Mouse (Mus musculus) adrenal gland, postnatal 0 days (tissue): Measurements from ENCODE around the gene Rack1. TPM values are rescaled to one million over a fixed set of nuclear protein-coding genes. Genes with fewer than 3 reads are reported as not detected.

Experiments used
- polyA plus RNA-seq: library from polyadenylated mRNA; unstranded; fragments of >200 nt; fragmentation: Nextera tagmentation; extraction: Ambion mirVana; gene quantifications from 2 replicates; pipeline ENCODE4 v1.2.1, GENCODE M21; 2015

Rack1 gene
- polyA plus RNA-seq = 472 and 563 TPM in 2 replicates

GRCm38 (mm10) chr11:48799921-48800701 lies at the start of gene Rack1:
TSS of gene Rack1 (plus strand) at chr11:48800332.

GRCm38 (mm10) chr11:48816800-48817665 lies 16.9 kb downstream of the Rack1 start, which contains the start of gene Trim41:
TSS of gene Trim41 (minus strand) at chr11:48817353.

GRCm38 (mm10) chr11:48825979-48826751 lies 26.0 kb downstream of the Rack1 start, which contains the start of the genes Trim7 and Gm12184:
TSS of gene Trim7 (plus strand) at chr11:48826140.
TSS of gene Gm12184 (minus strand) at chr11:48826655.

Other genes starting within 250 kb of the Rack1 start
- gene Trim41, start 17.0 kb downstream of the Rack1 start, polyA plus RNA-seq = 2.8 and 4.1 TPM in 2 replicates
- 2.1 and 3.4 TPM in 2 replicates for gene Trim7, start 25.8 kb downstream of the Rack1 start, polyA plus RNA-seq
- 7.5 and 15.4 TPM in 2 replicates for gene Gm12184, start 26.3 kb downstream of the Rack1 start, polyA plus RNA-seq
- 22.4 and 29.2 TPM in 2 replicates for gene Irgm1, start 71.4 kb downstream of the Rack1 start, polyA plus RNA-seq
- gene Gm5431, start 101.9 kb downstream of the Rack1 start, polyA plus RNA-seq = 0.43 and 0.76 TPM in 2 replicates
- 8.9 and 10.8 TPM in 2 replicates for gene Psme2b, start 145.9 kb downstream of the Rack1 start, polyA plus RNA-seq
- 0.04 and 0.17 TPM in 2 replicates for gene Olfr56, start 178.6 kb downstream of the Rack1 start, polyA plus RNA-seq
- 0.50 and 0.68 TPM in 2 replicates for gene 9930111J21Rik1, start 179.1 kb downstream of the Rack1 start, polyA plus RNA-seq
- 0.03 TPM in 1 of 2 replicates, not detected in the other for gene Gm12185, start 191.9 kb downstream of the Rack1 start, polyA plus RNA-seq
- gene Tgtp1, start 193.8 kb downstream of the Rack1 start, polyA plus RNA-seq = 4.0 and 5.6 TPM in 2 replicates